Mouse (Mus musculus) frontal cortex, postnatal 10 days (tissue): ENCODE data around the gene Arhgef3.

Experiments used
- DNase-seq, 2 experiments: peaks; one replicate each; pipeline ENCODE4 v3.0.0; 2022; ENCODE audit warnings: low spot score in 2 of 2, mixed read lengths in 1 of 2

The Arhgef3 gene

GRCm38 (mm10) chr14:27158782-27159181, 44.1 kb downstream of the Arhgef3 start:
- DNase-seq = no peak

- DNase-seq = no peak
Observed at GRCm38 (mm10) chr14:27160762-27161161, 46.1 kb downstream of the Arhgef3 start.

- no peak for DNase-seq
Observed at GRCm38 (mm10) chr14:27164639-27165038, 49.9 kb downstream of the Arhgef3 start.

GRCm38 (mm10) chr14:27166751-27167150, 52.1 kb downstream of the Arhgef3 start:
- DNase-seq = peak; percentile 68

- no peak for DNase-seq
Observed at GRCm38 (mm10) chr14:27167177-27167576, 52.5 kb downstream of the Arhgef3 start.

GRCm38 (mm10) chr14:27168387-27168786, 53.7 kb downstream of the Arhgef3 start:
- no peak for DNase-seq

GRCm38 (mm10) chr14:27169287-27169686, 54.6 kb downstream of the Arhgef3 start:
- no peak for DNase-seq

GRCm38 (mm10) chr14:27170421-27170820, 55.7 kb downstream of the Arhgef3 start:
- no peak for DNase-seq

- no peak for DNase-seq
Observed at GRCm38 (mm10) chr14:27171175-27171830, 56.6 kb downstream of the Arhgef3 start.

GRCm38 (mm10) chr14:27173178-27173803, 58.6 kb downstream of the Arhgef3 start:
- DNase-seq = no peak

GRCm38 (mm10) chr14:27174188-27174786, 59.6 kb downstream of the Arhgef3 start:
- no peak for DNase-seq

GRCm38 (mm10) chr14:27174831-27175301, 60.2 kb downstream of the Arhgef3 start:
- no peak for DNase-seq

- no peak for DNase-seq
Observed at GRCm38 (mm10) chr14:27175343-27175742, 60.6 kb downstream of the Arhgef3 start.

- DNase-seq = no peak
Observed at GRCm38 (mm10) chr14:27177800-27178559, 63.3 kb downstream of the Arhgef3 start.

- DNase-seq = peak; percentile 31 to 43
Observed at GRCm38 (mm10) chr14:27178560-27178920, 63.8 kb downstream of the Arhgef3 start.

GRCm38 (mm10) chr14:27179771-27180170, 65.1 kb downstream of the Arhgef3 start:
- no peak for DNase-seq

- DNase-seq = no peak
Observed at GRCm38 (mm10) chr14:27182059-27182458, 67.4 kb downstream of the Arhgef3 start.

- DNase-seq = no peak
Observed at GRCm38 (mm10) chr14:27182646-27183438, 68.1 kb downstream of the Arhgef3 start.

GRCm38 (mm10) chr14:27183501-27184230, 69.0 kb downstream of the Arhgef3 start:
- peak in 1 of 2 experiments; percentile 64 for DNase-seq

GRCm38 (mm10) chr14:27185902-27186301, 71.2 kb downstream of the Arhgef3 start:
- DNase-seq = no peak

GRCm38 (mm10) chr14:27186596-27186995, 71.9 kb downstream of the Arhgef3 start:
- DNase-seq = no peak
